Mouse (Mus musculus): ENCODE measurements at regions not wholly inside any gene's neighbourhood (a gene's known extent, or its start where the extent isn't known, plus 50 kb on each side); places are given as distances from the start of the nearest gene placed in this dataset.

DNA sequence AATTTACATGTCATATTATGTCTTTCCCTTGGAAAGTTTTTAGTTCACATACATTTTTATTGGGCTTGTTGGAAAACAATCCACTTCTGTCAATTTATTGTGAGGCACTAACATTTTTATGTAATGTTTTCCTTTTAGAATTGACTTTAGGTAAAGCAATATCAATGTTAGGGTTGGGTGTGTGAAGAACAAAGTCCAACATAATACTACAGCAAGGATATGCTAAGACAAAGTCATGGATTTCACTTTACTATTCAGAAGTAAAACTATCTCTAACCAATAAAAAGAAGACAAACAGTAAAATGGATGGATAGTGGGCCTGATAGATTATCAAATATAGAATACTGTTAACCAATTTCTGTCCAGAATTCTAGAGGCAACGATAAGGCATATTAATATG lies 208.4 kb downstream of the Amd2 start:
- no peak for DNase-seq (ENCODE audit: low read depth, low spot score)

DNA sequence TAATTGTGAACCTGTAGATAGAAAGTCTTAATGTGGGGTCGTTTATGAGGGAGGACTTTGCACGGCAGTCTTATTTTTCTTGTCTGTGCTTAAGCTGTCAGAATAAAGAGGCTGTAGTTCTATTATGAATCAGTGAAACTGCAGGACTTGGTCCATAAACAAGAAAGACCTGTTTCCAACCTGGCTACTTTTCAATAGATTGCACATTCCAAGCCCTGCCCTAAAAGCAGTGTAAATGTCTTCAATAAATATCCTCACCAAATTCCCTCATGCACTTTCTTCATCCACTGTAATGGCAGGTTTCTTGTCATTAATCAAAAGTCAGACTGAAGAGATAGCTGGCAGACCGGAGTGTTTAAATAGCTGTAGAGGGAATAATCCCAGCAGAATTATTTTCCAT lies 209.1 kb downstream of the Amd2 start:
- no peak for DNase-seq (ENCODE audit: low read depth, low spot score)

DNA sequence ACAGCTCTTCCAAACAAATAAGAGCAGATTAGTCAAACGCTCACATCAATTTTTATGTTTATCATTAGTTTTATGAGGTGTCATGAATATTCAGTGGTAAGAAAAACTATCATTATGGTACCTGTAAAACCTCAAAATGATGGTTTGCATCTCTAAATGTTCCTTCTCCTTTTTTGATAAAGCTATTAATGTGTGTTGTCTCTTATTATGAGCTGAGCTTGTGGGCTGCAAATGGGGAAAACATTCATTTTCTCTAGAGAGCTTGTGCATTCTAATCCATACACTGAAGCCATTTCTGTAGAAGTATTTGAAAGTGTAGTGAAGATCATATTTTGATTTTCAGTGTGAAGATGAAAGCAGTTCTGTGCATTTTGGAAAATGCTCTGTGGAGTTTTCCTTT lies 209.6 kb downstream of the Amd2 start:
- DNase-seq (ENCODE audit: low read depth, low spot score), result no peak

DNA sequence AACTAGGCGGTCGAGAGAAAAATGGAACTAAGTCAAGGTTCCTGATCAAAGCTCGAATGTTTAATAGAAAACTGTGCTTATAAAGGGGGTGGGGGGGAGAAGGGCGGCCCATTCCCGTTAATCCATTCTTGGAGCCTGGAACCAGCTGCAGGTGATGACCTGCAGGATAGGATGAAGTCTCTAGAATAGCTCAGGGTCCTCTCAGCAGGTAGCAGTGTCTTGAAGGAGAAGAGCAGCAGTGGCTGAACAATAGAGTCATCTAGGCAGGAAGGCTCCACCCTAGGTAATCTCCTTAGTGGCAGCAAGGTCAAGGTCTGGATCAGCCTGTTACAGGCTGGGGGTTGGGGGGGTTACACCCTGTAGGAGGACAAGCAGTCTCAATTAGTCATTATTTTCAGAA lies 232.9 kb downstream of the Amd2 start:
- DNase-seq (ENCODE audit: low read depth, low spot score), result peak; percentile 94

DNA sequence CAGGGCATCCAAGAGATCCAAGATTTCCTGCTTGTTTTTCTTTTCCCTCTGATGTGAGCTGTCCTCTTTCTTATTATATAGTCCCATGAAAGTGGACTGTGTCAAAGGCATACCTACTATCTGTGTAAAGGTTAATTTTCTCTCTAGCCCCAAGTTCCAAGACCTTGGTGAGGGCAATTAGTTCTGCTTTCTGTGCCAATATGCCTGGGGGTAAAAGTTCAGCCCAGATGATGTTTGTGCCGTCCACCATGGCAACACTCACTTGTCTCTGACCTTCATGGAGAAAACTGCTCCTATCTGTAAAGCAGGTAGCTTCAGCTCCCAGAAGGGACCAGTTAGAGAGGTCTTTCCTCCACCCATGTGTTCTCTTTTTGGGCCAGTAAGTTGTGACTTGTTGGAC lies 265.2 kb downstream of the Amd2 start:
- DNase-seq (ENCODE audit: low read depth, low spot score), result no peak

DNA sequence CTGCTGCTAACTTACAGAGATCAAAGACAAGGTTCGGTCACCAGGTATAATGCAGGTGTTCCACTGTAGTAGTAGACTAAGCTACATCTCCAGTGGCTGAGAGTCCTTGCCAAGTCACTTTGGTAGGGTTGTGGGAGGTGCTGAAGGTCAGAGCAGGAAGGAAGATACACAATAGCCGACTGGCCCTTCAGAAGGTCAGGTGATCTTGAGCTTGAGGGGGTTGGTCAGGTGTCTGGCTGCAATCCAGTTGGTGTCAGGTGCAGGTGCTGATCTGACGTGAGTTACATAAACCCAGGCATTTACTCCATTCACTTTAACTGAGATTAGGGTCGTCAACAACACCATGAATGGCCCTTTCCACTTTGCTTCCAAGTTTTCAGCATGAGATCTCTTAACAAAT lies 266.8 kb downstream of the Amd2 start:
- DNase-seq (ENCODE audit: low read depth, low spot score), result peak; percentile 51

DNA sequence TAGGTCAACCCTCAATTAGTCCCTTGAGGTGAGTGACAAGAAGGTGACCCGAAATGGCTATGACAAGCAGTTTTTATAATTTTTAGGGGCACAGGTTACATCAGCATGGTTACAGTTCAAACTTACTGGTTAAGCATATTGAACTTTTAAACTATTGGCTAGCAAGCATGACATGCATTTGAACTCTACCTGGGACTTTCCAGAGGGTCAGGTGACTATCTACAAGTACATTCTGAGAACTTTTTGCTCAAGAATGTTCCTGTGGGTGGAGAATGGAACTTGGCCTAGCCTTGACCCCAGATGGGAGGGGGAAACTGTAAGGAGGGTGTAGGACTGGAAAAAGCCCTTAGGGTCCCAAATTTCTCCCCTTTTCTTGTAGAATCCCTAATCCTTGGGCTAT lies 267.8 kb downstream of the Amd2 start:
- DNase-seq (ENCODE audit: low read depth, low spot score), result peak; percentile 60
